Mouse (Mus musculus) kidney, adult 2 months (tissue): Measurements from ENCODE around the gene Mr1. TPM values are rescaled to one million over a fixed set of nuclear protein-coding genes. Genes with fewer than 3 reads are reported as not detected.

Experiments
- DNase-seq: peaks from one replicate; pipeline ENCODE4 v3.0.0; 2021
- H3K27ac ChIP-seq: fragments of 200-500 bp; 2 replicates; pipeline ENCODE4 v1.5.1; 2012; ENCODE audit warnings: low read depth, low read length, control low read depth, inconsistent platforms; ENCODE audit not compliant: insufficient read depth
- H3K27me3 ChIP-seq: fragments of 200-500 bp; replicated peaks from 2 replicates; pipeline ENCODE4 v1.6.1; 2012; ENCODE audit warnings: mild to moderate bottlenecking, moderate library complexity, low read length, inconsistent platforms; ENCODE audit not compliant: control insufficient read depth, insufficient read depth
- H3K36me3 ChIP-seq: fragments of 200-500 bp; 2 replicates; pipeline ENCODE4 v1.6.1; 2012; ENCODE audit warnings: mild to moderate bottlenecking, moderate library complexity, low read length, inconsistent platforms; ENCODE audit not compliant: control insufficient read depth, insufficient read depth
- H3K4me1 ChIP-seq: fragments of 200-500 bp; 2 replicates; pipeline ENCODE4 v1.6.1; 2011; ENCODE audit warnings: low read length; ENCODE audit not compliant: control insufficient read depth, insufficient read depth
- H3K4me3 ChIP-seq: fragments of 200-500 bp; 2 replicates; pipeline ENCODE4 v1.5.1; 2011; ENCODE audit warnings: mild to moderate bottlenecking, low read depth, low read length, control low read depth; ENCODE audit not compliant: insufficient read depth
- CTCF ChIP-seq: fragments of 200-500 bp; conservative IDR thresholded peaks from 2 replicates; pipeline ENCODE4 v1.5.1; 2011; ENCODE audit warnings: low read depth, mild to moderate bottlenecking, control low read depth, low read length, moderate library complexity, mixed read lengths; ENCODE audit not compliant: insufficient read depth, insufficient read length
- POLR2A ChIP-seq: fragments of 200-500 bp; IDR thresholded peaks from one replicate; pipeline ENCODE4 v1.6.1; 2011; ENCODE audit warnings: low read depth, low read length, control low read depth
- WGBS: fragments of 180-500 bp; shearing (Covaris S2); methylation state at CpG from one replicate; pipeline ENCODE4 v1.1.7; 2018; 5-methylcytosine and 5-hydroxymethylcytosine counted together
- polyA plus RNA-seq: library from polyadenylated mRNA; depleted of rRNA; stranded (reverse); fragments of >200 nt; gene quantifications from 2 replicates; pipeline ENCODE4 v1.2.3, GENCODE M21; 2012; rRNA removed

The Mr1 gene
- 3.3 and 4.5 TPM in 2 replicates for polyA plus RNA-seq

DNA sequence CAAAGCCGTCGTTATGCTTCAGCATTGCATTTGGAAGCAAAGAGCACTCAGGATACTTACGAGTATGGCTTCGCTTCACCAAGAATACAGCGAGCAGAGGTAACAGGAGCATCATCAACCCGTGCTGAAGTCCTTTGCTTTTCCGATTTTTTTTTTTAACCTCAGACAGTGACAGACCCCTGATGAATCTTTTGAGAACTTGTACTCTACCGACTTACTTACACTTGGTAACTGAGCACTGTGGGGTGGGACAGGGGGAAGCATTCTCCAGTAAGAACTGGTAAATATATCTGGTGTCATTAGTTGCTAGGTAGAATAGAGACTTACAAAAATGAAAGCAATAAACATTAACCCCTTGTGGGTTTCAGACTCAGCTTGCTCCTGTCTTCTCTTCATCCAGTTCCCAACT, at the start of gene Mr1:
TSS of gene Mr1 (minus strand) at position 243 of the 409 bp plus-strand sequence.
- peak; percentile 71 for DNase-seq
- H3K36me3 ChIP-seq: no peaks in the 10 kb centered on the region
- 6% methylated on average over 8 of the region's 8 CpGs for WGBS
- TF ChIP-seq CTCF (no peak), POLR2A (no peak)
- no peaks in the 10 kb centered on the region for H3K27me3 ChIP-seq
- peak within 1 kb of the TSS; percentile 94 for H3K4me3 ChIP-seq
- H3K27ac ChIP-seq: peak within 1 kb of the TSS; percentile 20
- H3K4me1 ChIP-seq: peaks cover 3% of the 10 kb centered on the region; the same call in 1 of the 2 replicates

GRCm38 (mm10) chr1:155192805-155193368, 46.3 kb upstream of the Mr1 start:
- WGBS: 70% methylated on average over 15 of the region's 15 CpGs
- H3K4me1 ChIP-seq: no peaks in the 10 kb centered on the region
- no peaks in the 10 kb centered on the region for H3K27me3 ChIP-seq
- no peak for TF ChIP-seq POLR2A
- no peak for TF ChIP-seq CTCF
- DNase-seq: no peak
- no peak overlapping the region for H3K4me3 ChIP-seq
- no peak overlapping the region for H3K27ac ChIP-seq
- no peaks in the 10 kb centered on the region; the same call in none of the 2 replicates for H3K36me3 ChIP-seq

- Histone ChIP-seq H3K27ac (no peak overlapping the region), H3K36me3 (peaks cover 2% of the 10 kb centered on the region), H3K27me3 (no peaks in the 10 kb centered on the region), H3K4me1 (no peaks in the 10 kb centered on the region), H3K4me3 (no peak overlapping the region)
- 67% methylated on average over 2 of the region's 2 CpGs for WGBS
- no peak for DNase-seq
- TF ChIP-seq POLR2A: no peak
- no peak for TF ChIP-seq CTCF
Observed at GRCm38 (mm10) chr1:155191671-155192070, 45.1 kb upstream of the Mr1 start.

DNA sequence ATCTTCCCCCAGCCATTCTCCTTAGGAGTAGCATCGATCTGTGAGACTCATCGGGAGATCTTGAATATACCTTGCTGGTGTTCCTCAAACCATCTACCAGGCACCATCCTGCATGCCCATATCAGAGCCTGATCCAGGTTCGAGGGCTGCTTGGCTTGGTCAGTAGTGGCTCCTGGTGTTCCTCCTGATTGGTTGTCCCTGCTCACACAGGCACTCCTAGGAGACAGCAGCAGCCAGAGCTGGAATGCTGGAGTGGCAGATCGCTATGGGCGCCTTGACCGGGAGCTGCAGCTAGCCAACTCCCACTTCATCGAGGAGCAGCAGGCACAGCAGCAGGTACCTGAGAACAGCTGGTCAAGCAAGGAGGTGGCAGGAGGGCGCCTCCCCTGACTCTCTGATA, 44.6 kb upstream of the Mr1 start:
- Histone ChIP-seq H3K4me3 (no peak overlapping the region), H3K36me3 (peaks cover 2% of the 10 kb centered on the region), H3K27me3 (no peaks in the 10 kb centered on the region), H3K27ac (no peak overlapping the region), H3K4me1 (no peaks in the 10 kb centered on the region)
- WGBS: 84% methylated on average over 8 of the region's 8 CpGs
- DNase-seq: no peak
- TF ChIP-seq CTCF (no peak), POLR2A (no peak)

- DNase-seq: no peak
- Histone ChIP-seq H3K27ac (no peak overlapping the region), H3K36me3 (peaks cover 2% of the 10 kb centered on the region), H3K27me3 (no peaks in the 10 kb centered on the region), H3K4me1 (no peaks in the 10 kb centered on the region), H3K4me3 (no peak overlapping the region)
- no peak for TF ChIP-seq POLR2A
- no peak for TF ChIP-seq CTCF
- WGBS: 96% methylated on average over 4 of the region's 4 CpGs
Observed at GRCm38 (mm10) chr1:155188656-155189055, 42.0 kb upstream of the Mr1 start.

GRCm38 (mm10) chr1:155184191-155184590, 37.6 kb upstream of the Mr1 start:
- WGBS: 84% methylated on average over 3 of the region's 3 CpGs
- peaks cover 2% of the 10 kb centered on the region for H3K36me3 ChIP-seq

GRCm38 (mm10) chr1:155178192-155178924, 31.7 kb upstream of the Mr1 start:
- WGBS: 81% methylated on average over 2 of the region's 2 CpGs

More at GRCm38 (mm10) chr1:155184191-155184590, 37.6 kb upstream of the Mr1 start:
- H3K4me1 ChIP-seq: no peaks in the 10 kb centered on the region
- no peak for DNase-seq
- no peaks in the 10 kb centered on the region for H3K27me3 ChIP-seq
- TF ChIP-seq POLR2A: no peak
- H3K4me3 ChIP-seq: no peak overlapping the region
- H3K27ac ChIP-seq: no peak overlapping the region

More at GRCm38 (mm10) chr1:155178192-155178924, 31.7 kb upstream of the Mr1 start:
- Histone ChIP-seq H3K36me3 (peaks cover 3% of the 10 kb centered on the region), H3K27me3 (no peaks in the 10 kb centered on the region), H3K27ac (no peak overlapping the region), H3K4me3 (no peak overlapping the region), H3K4me1 (no peaks in the 10 kb centered on the region)
- no peak for DNase-seq
- TF ChIP-seq POLR2A: no peak
- TF ChIP-seq CTCF: no peak
